Mouse (Mus musculus): ENCODE results near the gene Zzef1. TPM values are rescaled to one million over a fixed set of nuclear protein-coding genes. Genes with fewer than 3 reads are reported as not detected.

Zzef1 gene
- polyA plus RNA-seq, 1 experiment from 2014 or later: 14.0 TPM

DNA sequence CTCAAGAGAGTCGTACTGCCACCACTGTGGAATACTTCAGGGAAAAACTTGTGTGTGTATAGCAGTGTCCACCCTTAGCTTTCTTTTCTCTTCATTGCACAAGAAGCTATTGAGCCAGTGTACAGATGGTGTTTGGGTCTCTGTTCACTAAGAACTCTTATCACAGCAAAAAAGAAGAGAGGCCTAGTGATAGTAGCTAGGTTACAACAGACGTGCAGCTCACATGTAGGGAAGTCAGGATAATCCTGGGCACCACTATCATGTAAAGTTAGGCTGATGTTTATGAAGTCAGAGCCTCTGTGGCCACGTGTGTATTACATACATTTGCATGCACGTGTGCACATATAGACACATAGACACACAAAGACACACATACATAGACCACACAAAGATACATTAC, 55.2 kb downstream of the Zzef1 start:
- ATAC-seq (ENCODE audit: low FRiP score, low read depth): no peak
- peaks cover 70% of the 10 kb centered on the region for H3K36me3 ChIP-seq

DNA sequence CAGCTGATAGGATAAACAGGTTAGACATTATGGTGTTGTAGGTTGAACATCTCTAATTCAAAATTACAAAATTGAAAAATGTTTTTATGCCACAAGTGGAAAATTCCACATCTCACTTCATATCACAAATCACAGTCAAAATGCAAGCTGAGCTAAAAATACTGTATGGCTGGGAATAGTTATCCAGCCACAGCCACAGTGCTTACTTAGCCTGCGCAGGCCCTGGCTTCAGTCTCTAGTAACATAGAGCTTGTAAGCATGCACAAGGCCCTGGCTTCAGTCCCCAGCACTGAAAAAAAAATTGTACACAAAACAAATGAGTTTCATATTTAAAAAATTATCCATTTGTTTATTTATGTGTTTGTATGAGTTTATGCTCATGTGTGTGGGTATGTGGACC, 56.1 kb downstream of the Zzef1 start:
- Histone ChIP-seq H3K36me3 (peaks cover 74% of the 10 kb centered on the region), H3K27me3 (no peaks in the 10 kb centered on the region), H3K4me1 (replicated peaks) (no peaks in the 10 kb centered on the region), H3K4me3 (no peak overlapping the region), H3K4me2 (no peak overlapping the region), H3K9me3 (no peaks in the 10 kb centered on the region), H3K27ac (replicated peaks) (no peak overlapping the region), H3K9ac (no peak overlapping the region)
- no peak for ATAC-seq (ENCODE audit: low FRiP score, low read depth)
- 93% methylated on average over 1 of the region's 1 CpGs for WGBS

More for the DNA sequence above, 55.2 kb downstream of the Zzef1 start:
- no peak overlapping the region for H3K4me2 ChIP-seq
- 89% methylated on average over 4 of the region's 4 CpGs for WGBS
- no peak overlapping the region for H3K4me3 ChIP-seq
- H3K9ac ChIP-seq: no peak overlapping the region
- H3K4me1 ChIP-seq (replicated peaks): no peaks in the 10 kb centered on the region
- H3K27ac ChIP-seq (replicated peaks): no peak overlapping the region
- H3K9me3 ChIP-seq: no peaks in the 10 kb centered on the region
- no peaks in the 10 kb centered on the region for H3K27me3 ChIP-seq

DNA sequence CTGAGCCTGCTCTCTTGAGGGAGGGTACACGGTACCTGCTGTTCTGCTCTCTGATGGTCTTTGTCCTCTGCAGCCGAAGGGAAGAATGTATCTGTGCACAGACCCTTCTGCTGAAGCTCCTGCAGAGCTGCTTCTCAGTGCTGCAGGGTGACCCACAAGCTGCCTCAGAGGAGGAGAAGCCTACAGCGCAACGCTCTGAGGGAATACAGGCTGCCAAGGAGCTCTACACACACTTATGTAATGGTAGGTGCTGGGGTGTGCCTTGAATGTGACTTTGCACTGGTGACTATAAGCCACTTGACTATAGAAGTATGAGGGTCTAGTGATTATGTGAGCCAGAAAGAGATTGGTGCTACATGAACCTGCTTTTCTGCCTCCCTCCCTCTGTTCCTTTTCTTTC, 57.1 kb downstream of the Zzef1 start:
- Histone ChIP-seq H3K36me3 (peaks cover 81% of the 10 kb centered on the region), H3K4me2 (no peak overlapping the region), H3K27me3 (no peaks in the 10 kb centered on the region), H3K27ac (replicated peaks) (no peak overlapping the region), H3K9me3 (no peaks in the 10 kb centered on the region), H3K9ac (no peak overlapping the region), H3K4me1 (replicated peaks) (no peaks in the 10 kb centered on the region), H3K4me3 (no peak overlapping the region)
- WGBS: 91% methylated on average over 4 of the region's 4 CpGs
- no peak for ATAC-seq (ENCODE audit: low FRiP score, low read depth)

DNA sequence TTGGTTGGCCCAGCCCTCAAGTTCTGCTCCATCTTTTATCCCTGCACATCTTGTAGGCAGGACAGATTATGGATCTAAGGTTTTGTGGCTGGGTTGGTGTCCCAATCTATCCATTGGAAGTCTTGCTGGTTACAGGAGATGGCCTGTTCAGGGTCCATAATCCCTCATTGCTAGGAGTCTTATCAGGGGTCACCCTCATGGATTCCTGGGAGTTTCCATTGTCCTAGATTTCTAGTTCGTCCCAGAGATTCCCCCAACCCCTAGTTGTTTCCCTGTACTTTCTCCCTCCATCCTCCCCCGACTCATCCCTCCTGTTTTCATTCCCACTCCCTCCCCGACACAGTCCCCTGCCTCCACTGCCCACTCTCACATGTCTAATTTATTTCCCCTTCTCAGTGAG, 58.2 kb downstream of the Zzef1 start:
- ATAC-seq (ENCODE audit: low FRiP score, low read depth): no peak
- peaks cover 78% of the 10 kb centered on the region for H3K36me3 ChIP-seq
- no peak overlapping the region for H3K9ac ChIP-seq
- WGBS: 87% methylated on average over 3 of the region's 3 CpGs
- H3K9me3 ChIP-seq: no peaks in the 10 kb centered on the region
- H3K27me3 ChIP-seq: no peaks in the 10 kb centered on the region
- H3K4me2 ChIP-seq: no peak overlapping the region
- no peaks in the 10 kb centered on the region for H3K4me1 ChIP-seq (replicated peaks)
- H3K4me3 ChIP-seq: no peak overlapping the region
- H3K27ac ChIP-seq (replicated peaks): no peak overlapping the region

DNA sequence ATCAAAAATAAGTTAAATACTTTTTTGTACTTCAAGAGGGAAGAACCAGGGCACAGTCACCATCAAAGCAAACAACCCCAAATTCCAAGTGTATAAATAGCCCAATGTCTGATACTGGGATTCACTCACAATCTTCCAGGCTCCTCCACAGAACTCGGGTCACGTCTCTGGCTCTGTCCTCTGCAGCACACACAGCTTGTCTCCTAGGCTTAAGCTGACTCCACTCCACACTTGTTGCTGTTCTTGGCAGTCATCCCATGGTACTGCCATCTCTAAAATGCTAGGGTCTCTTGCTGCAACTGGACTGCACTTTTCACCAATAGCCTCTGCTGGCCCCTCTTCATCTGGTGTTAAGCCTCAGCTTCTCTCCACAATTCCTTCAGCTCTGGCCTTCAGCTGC, 60.7 kb downstream of the Zzef1 start:
- H3K4me1 ChIP-seq (replicated peaks): no peaks in the 10 kb centered on the region
- WGBS: 92% methylated on average over 2 of the region's 2 CpGs
- no peak overlapping the region for H3K27ac ChIP-seq (replicated peaks)
- peaks cover 91% of the 10 kb centered on the region for H3K36me3 ChIP-seq
- H3K4me2 ChIP-seq: no peak overlapping the region
- no peak overlapping the region for H3K4me3 ChIP-seq
- H3K9ac ChIP-seq: no peak overlapping the region
- ATAC-seq (ENCODE audit: low FRiP score, low read depth): no peak
- H3K9me3 ChIP-seq: no peaks in the 10 kb centered on the region
- H3K27me3 ChIP-seq: no peaks in the 10 kb centered on the region

DNA sequence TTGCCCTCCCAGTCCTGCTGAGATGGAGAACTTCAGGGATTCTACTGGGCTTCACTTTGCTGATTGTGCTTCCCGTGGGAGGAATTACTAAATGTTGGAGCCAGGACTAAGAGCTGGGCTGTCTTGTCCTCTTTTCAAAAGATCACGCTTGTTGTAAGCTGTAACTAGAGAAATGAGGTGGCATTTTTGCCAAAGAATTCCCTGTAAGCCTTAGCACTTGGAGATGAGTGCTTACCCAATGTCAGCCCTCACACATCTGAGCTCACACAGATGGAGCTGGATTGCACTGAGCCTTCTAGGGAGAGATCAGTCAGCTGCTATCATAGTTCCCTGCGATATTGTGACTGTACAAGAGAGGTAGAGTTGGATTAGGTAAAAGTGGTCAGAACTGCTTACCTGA, 65.2 kb downstream of the Zzef1 start:
- H3K27me3 ChIP-seq: no peaks in the 10 kb centered on the region
- H3K27ac ChIP-seq (replicated peaks): no peak overlapping the region
- peaks cover 83% of the 10 kb centered on the region for H3K36me3 ChIP-seq
- H3K4me1 ChIP-seq (replicated peaks): no peaks in the 10 kb centered on the region
- H3K4me3 ChIP-seq: no peak overlapping the region
- WGBS: 90% methylated on average over 3 of the region's 3 CpGs
- no peak for ATAC-seq (ENCODE audit: low FRiP score, low read depth)
- no peak overlapping the region for H3K9ac ChIP-seq
- H3K9me3 ChIP-seq: no peaks in the 10 kb centered on the region
- H3K4me2 ChIP-seq: no peak overlapping the region

DNA sequence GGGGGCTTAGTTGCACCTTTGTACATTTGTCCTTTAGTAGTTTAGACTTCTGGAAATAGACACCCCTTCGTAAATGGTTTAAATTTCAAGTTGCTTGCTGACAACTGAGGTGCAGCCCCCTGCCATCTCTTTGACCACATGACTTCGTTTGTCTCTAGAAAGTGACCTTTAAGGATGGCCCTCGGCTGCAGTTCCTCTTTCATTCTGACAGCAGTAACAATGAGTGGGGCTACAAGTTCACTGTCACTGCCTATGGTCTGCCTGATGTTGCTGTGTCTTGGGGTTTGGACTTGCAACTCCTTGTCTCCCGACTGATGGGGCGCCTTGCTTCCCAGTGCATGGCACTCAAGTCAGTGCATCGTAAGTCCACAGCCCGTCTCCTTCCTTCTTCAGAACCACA, 70.4 kb downstream of the Zzef1 start:
- Histone ChIP-seq H3K36me3 (peaks cover 75% of the 10 kb centered on the region), H3K4me2 (no peak overlapping the region), H3K9ac (no peak overlapping the region), H3K9me3 (no peaks in the 10 kb centered on the region), H3K4me1 (replicated peaks) (no peaks in the 10 kb centered on the region), H3K27ac (replicated peaks) (no peak overlapping the region), H3K4me3 (no peak overlapping the region), H3K27me3 (no peaks in the 10 kb centered on the region)
- no peak for ATAC-seq (ENCODE audit: low FRiP score, low read depth)
- WGBS: 86% methylated on average over 7 of the region's 7 CpGs

DNA sequence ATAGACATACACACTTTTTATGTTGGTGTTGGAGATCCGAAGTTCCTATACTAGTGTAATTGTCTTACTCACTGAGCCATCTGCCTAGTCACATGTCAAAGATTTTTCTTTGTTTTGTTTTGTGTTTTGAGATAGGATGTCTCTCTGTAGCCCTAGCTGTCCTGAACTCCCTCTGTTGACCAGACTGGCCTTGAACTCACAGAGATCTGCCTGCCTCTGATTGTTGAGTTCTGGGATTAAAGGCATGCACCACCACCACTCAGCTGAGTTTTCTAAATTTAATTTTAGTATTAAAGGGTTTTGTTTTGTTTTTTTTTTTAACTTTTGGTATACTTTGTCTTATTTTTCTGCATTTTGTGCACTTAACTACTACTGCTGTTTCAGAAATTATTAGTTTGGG, 76.0 kb downstream of the Zzef1 start:
- 87% methylated on average over 1 of the region's 1 CpGs for WGBS

DNA sequence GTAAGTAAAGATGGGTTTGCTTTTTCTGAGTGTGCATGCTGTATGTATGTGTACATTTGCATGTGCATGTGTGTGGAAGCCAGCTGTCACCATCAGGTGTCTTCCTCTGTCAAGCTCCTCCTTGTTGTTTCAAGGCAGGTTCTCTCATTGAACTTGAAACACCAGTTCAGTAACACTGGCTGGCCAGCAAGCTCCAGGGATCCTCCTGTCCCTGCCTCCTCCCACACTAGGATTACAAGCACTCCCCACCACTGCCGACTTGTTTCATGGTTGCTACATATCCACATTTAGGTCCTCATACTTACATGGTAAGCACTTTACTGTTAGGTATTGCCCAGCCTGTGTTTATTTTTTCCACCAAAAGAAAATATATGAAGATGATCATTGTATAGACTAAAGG, 96.6 kb downstream of the Zzef1 start:
- no peak for ATAC-seq (ENCODE audit: low FRiP score, low read depth)
- no peak overlapping the region for H3K9ac ChIP-seq
- no peaks in the 10 kb centered on the region for H3K27me3 ChIP-seq
- 97% methylated on average over 1 of the region's 1 CpGs for WGBS
- no peaks in the 10 kb centered on the region for H3K4me1 ChIP-seq (replicated peaks)
- H3K9me3 ChIP-seq: no peaks in the 10 kb centered on the region
- H3K36me3 ChIP-seq: peaks cover 67% of the 10 kb centered on the region
- no peak overlapping the region for H3K4me2 ChIP-seq
- no peak overlapping the region for H3K4me3 ChIP-seq
- H3K27ac ChIP-seq (replicated peaks): no peak overlapping the region

More for the DNA sequence above, 76.0 kb downstream of the Zzef1 start:
- no peak for ATAC-seq (ENCODE audit: low FRiP score, low read depth)
- Histone ChIP-seq H3K4me1 (replicated peaks) (no peaks in the 10 kb centered on the region), H3K36me3 (peaks cover 73% of the 10 kb centered on the region), H3K9ac (no peak overlapping the region), H3K27ac (replicated peaks) (no peak overlapping the region), H3K4me2 (no peak overlapping the region), H3K9me3 (no peaks in the 10 kb centered on the region), H3K4me3 (no peak overlapping the region), H3K27me3 (no peaks in the 10 kb centered on the region)

DNA sequence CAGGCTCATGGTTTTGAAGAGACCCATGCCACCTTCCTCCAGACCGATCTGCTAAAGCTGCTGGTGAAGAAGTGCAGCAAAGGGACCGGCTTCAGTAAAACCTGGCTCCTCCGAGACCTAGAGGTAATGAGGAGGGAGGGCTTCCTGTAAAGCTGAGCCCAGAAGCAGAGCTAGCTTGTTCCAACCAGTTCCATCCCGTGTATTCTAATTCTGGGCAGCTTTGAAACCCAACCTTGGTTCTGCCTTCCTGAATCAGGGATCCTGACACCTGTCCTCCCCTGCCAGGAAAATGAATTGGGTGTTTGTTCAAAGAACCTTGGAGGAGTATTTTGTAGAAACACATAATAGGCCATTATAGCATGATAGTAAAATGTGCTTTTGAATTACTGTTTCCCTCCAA, 112.4 kb downstream of the Zzef1 start:
- no peaks in the 10 kb centered on the region for H3K27me3 ChIP-seq
- H3K4me1 ChIP-seq (replicated peaks): no peaks in the 10 kb centered on the region
- peaks cover 83% of the 10 kb centered on the region for H3K36me3 ChIP-seq
- H3K9ac ChIP-seq: no peak overlapping the region
- H3K27ac ChIP-seq (replicated peaks): no peak overlapping the region
- H3K9me3 ChIP-seq: no peaks in the 10 kb centered on the region
- H3K4me3 ChIP-seq: no peak overlapping the region
- H3K4me2 ChIP-seq: no peak overlapping the region
- ATAC-seq (ENCODE audit: low FRiP score, low read depth): no peak
- 90% methylated on average over 4 of the region's 4 CpGs for WGBS

DNA sequence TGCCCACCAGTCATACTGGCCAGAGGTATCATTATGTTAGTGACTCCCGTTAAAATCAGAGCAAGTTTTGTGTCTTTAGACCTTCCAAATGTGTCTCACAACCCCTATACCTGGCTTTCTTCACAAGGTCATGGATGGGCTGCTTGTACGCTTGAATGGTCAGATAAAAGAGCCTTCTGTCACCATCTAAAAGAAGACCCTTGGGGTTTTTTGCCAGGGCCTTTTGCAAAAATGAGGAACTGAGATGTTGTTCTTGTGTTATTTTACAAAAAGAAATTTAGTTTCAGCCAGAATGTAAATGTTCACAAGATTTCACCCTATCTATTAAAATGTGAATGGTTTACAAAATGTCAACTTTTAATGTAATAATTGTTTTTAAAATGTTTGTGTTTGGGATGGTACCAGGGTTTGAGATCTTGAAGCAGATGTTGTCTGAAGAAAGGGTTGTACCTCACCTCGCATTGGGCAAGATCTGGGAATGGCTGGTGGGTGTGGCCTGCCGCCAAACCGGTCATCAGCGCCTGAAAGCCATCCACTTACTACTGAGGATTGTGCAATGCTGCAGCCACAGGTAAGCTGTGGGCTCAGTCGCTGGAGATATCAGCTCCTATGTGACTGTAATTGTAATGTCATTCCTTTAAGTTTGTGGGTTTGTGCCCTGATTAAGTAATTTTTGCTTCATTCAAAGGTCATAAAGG, 121.4 kb downstream of the Zzef1 start:
- ATAC-seq (ENCODE audit: low FRiP score, low read depth): no peak
- 90% methylated on average over 7 of the region's 7 CpGs for WGBS

DNA sequence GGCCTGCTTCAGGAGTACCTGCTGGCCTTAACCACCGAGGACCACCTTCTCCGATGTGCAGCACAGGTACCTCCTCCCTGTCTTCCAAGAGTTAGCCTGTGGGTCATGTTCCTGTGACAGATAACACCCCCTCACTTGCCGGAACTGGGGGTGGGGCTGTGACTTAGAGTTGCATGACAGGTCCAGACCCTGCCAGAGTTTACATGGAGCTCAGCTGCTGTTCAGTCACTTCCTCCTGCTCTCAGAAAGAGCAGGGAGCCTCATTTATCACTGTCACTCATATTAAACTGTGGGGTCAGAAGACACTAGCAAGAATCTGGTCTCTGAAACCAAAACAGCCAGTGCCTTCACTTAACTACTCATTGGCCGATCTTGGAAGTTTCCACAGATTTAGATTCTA, 127.1 kb downstream of the Zzef1 start:
- Histone ChIP-seq H3K9me3 (no peaks in the 10 kb centered on the region), H3K27ac (replicated peaks) (no peak overlapping the region), H3K4me2 (no peak overlapping the region), H3K27me3 (no peaks in the 10 kb centered on the region), H3K4me1 (replicated peaks) (no peaks in the 10 kb centered on the region), H3K9ac (no peak overlapping the region), H3K36me3 (peaks cover 59% of the 10 kb centered on the region), H3K4me3 (no peak overlapping the region)
- ATAC-seq (ENCODE audit: low FRiP score, low read depth): no peak
- 83% methylated on average over 4 of the region's 4 CpGs for WGBS

More for the DNA sequence above, 121.4 kb downstream of the Zzef1 start:
- no peaks in the 10 kb centered on the region for H3K9me3 ChIP-seq
- no peak overlapping the region for H3K27ac ChIP-seq (replicated peaks)
- no peak overlapping the region for H3K4me2 ChIP-seq
- no peaks in the 10 kb centered on the region for H3K4me1 ChIP-seq (replicated peaks)
- peaks cover 84% of the 10 kb centered on the region for H3K36me3 ChIP-seq
- H3K27me3 ChIP-seq: no peaks in the 10 kb centered on the region
- no peak overlapping the region for H3K4me3 ChIP-seq
- H3K9ac ChIP-seq: no peak overlapping the region

DNA sequence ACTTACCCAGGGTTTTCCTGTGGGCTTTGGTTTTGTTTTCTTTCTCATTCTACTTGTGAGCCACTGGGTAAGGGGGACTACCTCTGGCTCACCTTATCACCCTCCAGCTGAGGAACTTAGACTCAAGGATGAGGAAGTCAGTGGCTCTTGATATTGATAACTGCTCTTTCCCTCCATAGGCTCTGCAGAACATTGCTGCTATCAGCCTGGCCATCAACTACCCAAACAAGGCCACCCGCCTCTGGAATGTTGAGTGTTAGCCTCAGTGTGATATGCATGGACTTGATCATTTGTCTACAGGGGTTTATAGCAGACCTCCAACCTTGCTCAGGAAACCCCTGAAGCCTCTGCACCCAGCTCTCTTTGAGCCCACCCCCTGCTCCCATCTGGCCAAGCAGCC, 128.4 kb downstream of the Zzef1 start:
- no peaks in the 10 kb centered on the region for H3K27me3 ChIP-seq
- WGBS: 89% methylated on average over 1 of the region's 1 CpGs
- no peak for ATAC-seq (ENCODE audit: low FRiP score, low read depth)
- no peak overlapping the region for H3K27ac ChIP-seq (replicated peaks)
- H3K4me1 ChIP-seq (replicated peaks): no peaks in the 10 kb centered on the region
- no peak overlapping the region for H3K4me3 ChIP-seq
- H3K9ac ChIP-seq: no peak overlapping the region
- H3K4me2 ChIP-seq: no peak overlapping the region
- H3K9me3 ChIP-seq: no peaks in the 10 kb centered on the region
- peaks cover 45% of the 10 kb centered on the region for H3K36me3 ChIP-seq

Measured in hindbrain, embryonic 15.5 days (tissue).